Mouse (Mus musculus) embryonic facial prominence, embryonic 10.5 days (tissue): Measurements from ENCODE around the gene Scarb1. TPM values are rescaled to one million over a fixed set of nuclear protein-coding genes. Genes with fewer than 3 reads are reported as not detected.

Experiments
- DNase-seq: peaks from one replicate; pipeline ENCODE4 v3.0.0-alpha.2; 2017; ENCODE audit warnings: low spot score
- H3K27ac ChIP-seq: fragments of 300-500 bp; sonication (generic); replicated peaks from 2 replicates; pipeline ENCODE4 v1.5.1; 2016; ENCODE audit warnings: mild to moderate bottlenecking
- H3K27me3 ChIP-seq: fragments of 300-500 bp; sonication (generic); replicated peaks from 2 replicates; pipeline ENCODE4 v1.6.1; 2016; ENCODE audit warnings: low read depth, mild to moderate bottlenecking; ENCODE audit not compliant: poor library complexity, severe bottlenecking
- H3K36me3 ChIP-seq: fragments of 300-500 bp; sonication (generic); replicated peaks from 2 replicates; pipeline ENCODE4 v1.6.1; 2016; ENCODE audit warnings: mild to moderate bottlenecking, moderate library complexity
- H3K4me1 ChIP-seq: fragments of 300-500 bp; sonication (generic); 2 replicates; pipeline ENCODE4 v1.6.1; 2016
- H3K4me3 ChIP-seq: fragments of 300-500 bp; sonication (generic); 2 replicates; pipeline ENCODE4 v1.5.1; 2016; ENCODE audit warnings: mild to moderate bottlenecking, moderate library complexity
- H3K9me3 ChIP-seq: fragments of 300-500 bp; sonication (generic); 2 replicates; pipeline ENCODE4 v1.6.1; 2016; ENCODE audit warnings: mild to moderate bottlenecking
- WGBS: fragments of 180-500 bp; shearing (Covaris S2); methylation state at CpG from one replicate; pipeline ENCODE4 v1.1.7; 2016; 5-methylcytosine and 5-hydroxymethylcytosine counted together
- polyA plus RNA-seq: library from polyadenylated mRNA; unstranded; fragments of >200 nt; fragmentation: Nextera tagmentation; extraction: Ambion mirVana; gene quantifications from 2 replicates; pipeline ENCODE4 v1.2.1, GENCODE M21; 2016

Gene Scarb1
- polyA plus RNA-seq, 1 experiment from 2014 or later = 43.2 TPM

DNA sequence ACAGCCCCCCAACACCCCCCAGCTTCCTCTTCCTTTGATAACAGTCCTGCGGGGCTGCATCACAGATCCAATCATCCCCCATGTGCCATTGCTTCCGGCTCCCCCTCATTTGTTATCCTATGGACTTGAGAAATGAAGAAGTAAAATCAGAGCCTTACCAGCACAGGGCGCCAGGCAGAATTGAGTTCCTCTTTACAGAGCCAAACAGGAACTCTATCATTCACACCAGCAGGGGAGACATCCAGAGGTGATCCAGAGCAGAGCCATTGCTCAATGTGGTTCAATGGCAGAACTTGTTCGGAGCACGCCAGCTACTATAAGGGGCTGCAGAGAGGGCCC, 17.3 kb upstream of the Scarb1 start:
- Histone ChIP-seq H3K4me3 (no peak overlapping the region), H3K9me3 (0 out of 2 replicates have a peak, but pooled peaks cover 1% of the 10 kb centered on the region), H3K27ac (no peak overlapping the region), H3K36me3 (no peaks in the 10 kb centered on the region), H3K27me3 (no peaks in the 10 kb centered on the region), H3K4me1 (peaks cover 21% of the 10 kb centered on the region)
- WGBS = 79% methylated on average over 5 of the region's 5 CpGs
- no peak for DNase-seq

- 0 out of 2 replicates have a peak, but pooled peaks cover 7% of the 10 kb centered on the region for H3K9me3 ChIP-seq
- H3K36me3 ChIP-seq = no peaks in the 10 kb centered on the region
- WGBS = 85% methylated on average over 12 of the region's 12 CpGs
- H3K4me3 ChIP-seq = no peak overlapping the region
- no peak for DNase-seq
- H3K27me3 ChIP-seq = no peaks in the 10 kb centered on the region
- no peak overlapping the region for H3K27ac ChIP-seq
- peaks cover 21% of the 10 kb centered on the region for H3K4me1 ChIP-seq
Observed at GRCm38 (mm10) chr5:125357543-125358269, 16.8 kb upstream of the Scarb1 start.

DNA sequence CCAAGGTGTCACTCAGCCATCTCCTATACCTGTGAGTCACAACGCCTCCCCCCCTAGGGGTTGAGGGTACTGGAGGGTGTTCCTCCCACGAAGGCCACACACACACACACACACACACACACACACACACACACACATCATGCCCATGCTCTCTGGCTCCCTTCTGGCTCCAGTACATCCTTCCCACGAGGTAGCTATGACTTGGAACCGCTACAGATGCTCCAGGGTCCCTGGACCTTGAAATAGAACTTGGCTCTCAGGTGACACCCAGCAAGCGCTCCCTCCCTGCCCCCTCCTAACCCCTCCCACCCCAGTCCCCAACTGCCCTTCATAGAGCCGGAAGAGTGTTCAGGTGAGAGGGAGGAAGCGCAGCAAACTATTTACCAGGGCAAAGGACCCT, 14.8 kb upstream of the Scarb1 start:
- H3K27ac ChIP-seq = 0 out of 2 replicates have a peak overlapping the region, but pooled peaks have one; percentile 25

GRCm38 (mm10) chr5:125354885-125355492, 14.1 kb upstream of the Scarb1 start:
- Histone ChIP-seq H3K27me3 (no peaks in the 10 kb centered on the region), H3K9me3 (0 out of 2 replicates have a peak, but pooled peaks cover 7% of the 10 kb centered on the region), H3K4me3 (no peak overlapping the region), H3K36me3 (no peaks in the 10 kb centered on the region), H3K27ac (0 out of 2 replicates have a peak overlapping the region, but pooled peaks have one; percentile 25), H3K4me1 (peaks cover 20% of the 10 kb centered on the region)
- 61% methylated on average over 7 of the region's 7 CpGs for WGBS
- DNase-seq = no peak

More for the DNA sequence above, 14.8 kb upstream of the Scarb1 start:
- Histone ChIP-seq H3K4me1 (peaks cover 21% of the 10 kb centered on the region), H3K36me3 (no peaks in the 10 kb centered on the region), H3K27me3 (no peaks in the 10 kb centered on the region), H3K9me3 (0 out of 2 replicates have a peak, but pooled peaks cover 7% of the 10 kb centered on the region), H3K4me3 (no peak overlapping the region)
- 41% methylated on average over 7 of the region's 7 CpGs for WGBS
- no peak for DNase-seq

DNA sequence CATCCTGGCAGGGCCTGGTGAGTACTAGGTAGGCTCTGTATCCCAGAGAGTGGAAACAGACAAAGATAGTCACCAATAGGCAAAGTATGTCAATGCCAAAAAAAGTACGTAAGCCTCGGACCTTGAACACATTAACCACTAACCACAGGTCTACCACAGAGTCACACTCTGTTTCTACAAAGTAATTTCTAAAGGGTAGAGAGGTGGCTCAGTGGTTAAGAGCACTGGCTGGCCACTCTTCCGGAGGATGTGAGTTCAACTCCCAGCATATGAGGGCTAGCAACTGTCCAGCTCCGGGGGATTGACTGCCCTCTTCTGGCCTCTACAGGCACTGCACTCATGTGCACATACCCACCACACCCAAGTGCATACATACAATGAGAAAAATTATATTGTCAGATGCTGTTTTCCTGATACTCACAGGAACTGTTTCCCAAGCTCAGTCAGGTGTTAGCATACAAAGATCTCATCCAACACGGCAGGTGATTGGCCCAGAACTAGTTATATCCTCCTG, 11.9 kb upstream of the Scarb1 start:
- no peak overlapping the region for H3K4me3 ChIP-seq
- DNase-seq = no peak
- 95% methylated on average over 5 of the region's 5 CpGs for WGBS
- no peaks in the 10 kb centered on the region for H3K36me3 ChIP-seq
- 0 out of 2 replicates have a peak, but pooled peaks cover 7% of the 10 kb centered on the region for H3K9me3 ChIP-seq
- H3K27me3 ChIP-seq = no peaks in the 10 kb centered on the region
- peaks cover 20% of the 10 kb centered on the region for H3K4me1 ChIP-seq
- no peak overlapping the region for H3K27ac ChIP-seq

DNA sequence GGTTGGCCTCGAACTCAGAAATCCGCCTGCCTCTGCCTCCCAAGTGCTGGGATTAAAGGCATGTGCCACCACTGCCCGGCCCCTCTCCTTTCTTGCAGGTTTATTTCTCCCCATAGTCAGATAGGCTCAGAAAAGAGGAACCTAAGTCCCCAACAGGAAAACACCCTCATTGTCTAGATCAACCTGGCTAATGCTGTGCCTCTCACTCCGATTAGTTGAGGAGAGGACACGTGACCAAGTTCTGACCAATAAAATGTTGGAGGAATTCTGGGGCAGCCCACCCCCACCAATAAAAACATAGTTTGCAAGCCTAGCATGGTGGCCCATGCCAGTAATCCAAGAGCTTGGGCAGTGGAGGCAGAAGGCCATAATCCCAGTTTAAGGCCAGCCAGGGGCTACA, 11.0 kb upstream of the Scarb1 start:
- Histone ChIP-seq H3K36me3 (no peaks in the 10 kb centered on the region), H3K9me3 (0 out of 2 replicates have a peak, but pooled peaks cover 7% of the 10 kb centered on the region), H3K4me3 (no peak overlapping the region), H3K4me1 (peaks cover 20% of the 10 kb centered on the region), H3K27ac (no peak overlapping the region), H3K27me3 (no peaks in the 10 kb centered on the region)
- no peak for DNase-seq
- WGBS = 94% methylated on average over 5 of the region's 5 CpGs

GRCm38 (mm10) chr5:125351057-125351456, 10.2 kb upstream of the Scarb1 start:
- no peak overlapping the region for H3K27ac ChIP-seq
- 0 out of 2 replicates have a peak, but pooled peaks cover 7% of the 10 kb centered on the region for H3K9me3 ChIP-seq
- H3K4me3 ChIP-seq = no peak overlapping the region
- no peaks in the 10 kb centered on the region for H3K27me3 ChIP-seq
- DNase-seq = no peak
- WGBS = 70% methylated on average over 8 of the region's 8 CpGs
- H3K4me1 ChIP-seq = peaks cover 17% of the 10 kb centered on the region
- H3K36me3 ChIP-seq = no peaks in the 10 kb centered on the region

DNA sequence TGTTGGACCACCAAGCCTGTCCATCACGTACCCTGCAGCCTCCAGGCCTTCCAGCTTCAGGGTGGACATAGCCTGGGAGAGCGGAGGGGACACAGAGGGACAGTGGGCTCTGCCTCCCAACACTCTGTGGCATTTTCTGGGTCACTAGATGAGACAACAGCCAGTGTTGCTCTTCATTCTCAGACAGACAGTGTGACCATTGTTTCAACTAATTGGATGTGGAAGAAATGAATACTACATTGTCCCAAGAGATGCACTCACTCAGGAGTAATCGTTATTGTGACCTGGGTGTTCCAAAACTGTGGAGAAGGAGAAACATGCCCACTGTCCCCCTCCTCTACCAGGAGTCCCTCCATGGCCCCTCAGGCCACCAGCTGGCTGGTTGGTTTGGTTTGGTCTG, 8.5 kb upstream of the Scarb1 start:
- Histone ChIP-seq H3K4me3 (no peak overlapping the region), H3K9me3 (0 out of 2 replicates have a peak, but pooled peaks cover 7% of the 10 kb centered on the region), H3K36me3 (no peaks in the 10 kb centered on the region), H3K4me1 (peaks cover 4% of the 10 kb centered on the region; the same call in 1 of the 2 replicates), H3K27ac (no peak overlapping the region), H3K27me3 (no peaks in the 10 kb centered on the region)
- DNase-seq = no peak
- WGBS = 58% methylated on average over 3 of the region's 3 CpGs

DNA sequence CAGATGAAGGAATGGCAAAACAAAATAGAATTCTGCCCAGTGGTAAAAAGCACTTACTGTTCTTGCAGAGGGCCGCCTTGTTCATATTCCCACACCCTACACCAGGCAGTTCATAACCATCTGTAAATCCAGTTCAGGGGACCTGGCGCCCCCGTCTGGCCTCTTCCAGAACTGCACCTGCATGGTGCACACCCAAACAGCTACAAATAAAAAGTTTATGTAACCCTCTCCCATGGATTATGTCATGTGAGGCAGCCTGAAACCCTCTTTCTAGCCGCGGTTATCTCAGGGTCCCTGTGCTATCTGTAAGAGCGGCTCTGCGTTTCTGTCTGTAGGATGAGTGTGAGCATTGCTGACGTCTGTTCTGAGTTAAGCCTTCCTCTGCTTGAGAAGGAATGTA, 7.6 kb upstream of the Scarb1 start:
- 0 out of 2 replicates have a peak, but pooled peaks cover 7% of the 10 kb centered on the region for H3K9me3 ChIP-seq
- peaks cover 4% of the 10 kb centered on the region; the same call in 1 of the 2 replicates for H3K4me1 ChIP-seq
- H3K4me3 ChIP-seq = no peak overlapping the region
- WGBS = 34% methylated on average over 8 of the region's 8 CpGs
- H3K27me3 ChIP-seq = no peaks in the 10 kb centered on the region
- peak; percentile 65 for DNase-seq
- no peak overlapping the region for H3K27ac ChIP-seq
- H3K36me3 ChIP-seq = no peaks in the 10 kb centered on the region

GRCm38 (mm10) chr5:125348067-125348466, 7.2 kb upstream of the Scarb1 start:
- Histone ChIP-seq H3K4me1 (peaks cover 4% of the 10 kb centered on the region; the same call in 1 of the 2 replicates), H3K27me3 (no peaks in the 10 kb centered on the region), H3K4me3 (no peak overlapping the region), H3K27ac (no peak overlapping the region), H3K9me3 (0 out of 2 replicates have a peak, but pooled peaks cover 4% of the 10 kb centered on the region), H3K36me3 (no peaks in the 10 kb centered on the region)
- no peak for DNase-seq
- 64% methylated on average over 7 of the region's 7 CpGs for WGBS

DNA sequence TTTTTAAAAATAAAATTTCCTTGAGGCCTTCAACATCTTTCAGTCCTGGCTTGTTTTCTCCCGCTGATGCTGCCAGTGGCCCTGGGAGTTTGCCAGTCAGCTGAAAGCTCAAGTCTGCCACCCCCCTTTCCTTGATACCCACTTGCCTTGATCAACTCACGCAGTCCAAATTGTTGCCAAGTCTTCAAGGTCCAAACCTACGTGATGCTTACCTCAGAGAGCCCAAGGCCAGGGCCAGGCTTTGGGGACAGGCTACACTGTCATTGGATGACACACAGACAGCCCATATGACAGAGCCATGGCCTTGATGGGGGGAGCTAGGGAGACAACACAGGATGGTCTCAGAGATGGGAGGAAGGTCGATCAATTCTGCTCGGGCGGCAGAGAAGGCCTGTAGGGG, 3.4 kb upstream of the Scarb1 start:
- Histone ChIP-seq H3K27me3 (peaks cover 6% of the 10 kb centered on the region; the same call in 1 of the 2 replicates), H3K4me1 (peaks cover 23% of the 10 kb centered on the region), H3K27ac (no peak overlapping the region), H3K4me3 (no peak overlapping the region), H3K36me3 (no peaks in the 10 kb centered on the region), H3K9me3 (no peaks in the 10 kb centered on the region)
- 95% methylated on average over 6 of the region's 6 CpGs for WGBS
- DNase-seq = no peak

DNA sequence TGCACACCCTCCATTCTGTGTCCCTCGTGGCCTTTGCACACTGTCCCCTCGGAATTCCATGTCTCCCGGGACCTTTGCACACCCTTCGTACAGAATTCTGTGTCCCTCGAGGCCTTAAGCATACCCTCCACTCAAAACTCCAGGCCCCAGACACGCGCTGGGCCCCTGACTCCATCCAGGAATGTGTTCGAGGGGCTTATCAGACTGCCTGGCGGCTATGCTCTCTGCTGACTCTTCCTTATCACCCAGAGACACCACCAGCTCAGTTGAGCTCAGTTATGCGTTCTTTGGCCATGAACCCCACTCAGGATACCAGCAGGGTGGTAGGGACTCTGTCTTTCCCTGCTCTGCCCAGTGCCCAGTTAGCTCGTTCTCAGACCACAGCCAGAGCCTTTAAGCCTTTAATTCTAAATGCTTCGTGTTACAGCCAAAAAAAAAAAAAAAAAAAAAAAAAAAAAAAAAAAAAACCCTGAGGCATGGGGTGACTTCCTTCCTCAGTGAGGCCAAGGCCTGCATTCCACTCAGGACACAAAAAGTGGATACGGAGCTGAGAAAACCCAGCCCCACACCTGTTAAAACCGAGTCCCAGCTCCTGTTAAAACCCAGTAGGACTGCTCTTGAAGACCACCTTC, 681 bp upstream of the Scarb1 start:
- Histone ChIP-seq H3K4me3 (peak overlapping the region; percentile 86), H3K36me3 (no peaks in the 10 kb centered on the region), H3K27me3 (peaks cover 6% of the 10 kb centered on the region; the same call in 1 of the 2 replicates), H3K27ac (peak overlapping the region; percentile 66; the same call in 1 of the 2 replicates), H3K4me1 (peaks cover 41% of the 10 kb centered on the region), H3K9me3 (no peaks in the 10 kb centered on the region)
- WGBS = 50% methylated on average over 14 of the region's 14 CpGs
- no peak for DNase-seq
